Mouse (Mus musculus) cerebellum, adult 11-12 months (tissue): ENCODE data around the gene Fxyd1.

Source experiments
- DNase-seq: peaks from one replicate; pipeline ENCODE4 v3.0.0; 2022

Gene Fxyd1

GRCm38 (mm10) chr7:31051321-31052021, 5.5 kb downstream of the Fxyd1 start, which contains the start of gene Fxyd7:
TSS of gene Fxyd7 (minus strand) at chr7:31051467.
- DNase-seq = peak; percentile 75

GRCm38 (mm10) chr7:31050921-31051320, 6.1 kb downstream of the Fxyd1 start:
- peak; percentile 70 for DNase-seq

- DNase-seq = no peak
These were observed 6.5 kb downstream of the Fxyd1 start for GRCm38 (mm10) chr7:31050487-31050886.

DNA sequence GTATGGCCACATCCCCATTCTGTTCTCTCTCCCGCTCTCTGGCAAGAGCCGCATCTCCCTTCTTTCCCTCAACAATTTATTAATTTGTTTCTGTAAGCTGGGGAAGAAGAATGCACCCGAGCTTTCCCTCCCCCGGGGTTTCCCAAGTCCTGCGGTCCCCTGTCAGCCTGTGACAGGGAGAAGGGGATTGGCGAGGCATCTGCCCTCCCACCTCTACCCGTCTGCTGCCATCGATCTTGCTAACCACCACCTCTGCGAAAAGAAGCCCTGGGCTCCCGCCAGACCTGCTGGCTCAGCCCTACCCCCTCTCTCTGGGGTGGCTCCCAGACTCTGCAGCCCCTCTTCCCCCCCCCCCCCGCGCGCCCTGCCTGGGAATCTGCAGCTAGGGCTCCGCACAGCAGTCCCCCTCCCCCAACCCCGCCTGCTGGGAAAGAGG, 7.1 kb downstream of the Fxyd1 start:
- DNase-seq = peak; percentile 78

DNA sequence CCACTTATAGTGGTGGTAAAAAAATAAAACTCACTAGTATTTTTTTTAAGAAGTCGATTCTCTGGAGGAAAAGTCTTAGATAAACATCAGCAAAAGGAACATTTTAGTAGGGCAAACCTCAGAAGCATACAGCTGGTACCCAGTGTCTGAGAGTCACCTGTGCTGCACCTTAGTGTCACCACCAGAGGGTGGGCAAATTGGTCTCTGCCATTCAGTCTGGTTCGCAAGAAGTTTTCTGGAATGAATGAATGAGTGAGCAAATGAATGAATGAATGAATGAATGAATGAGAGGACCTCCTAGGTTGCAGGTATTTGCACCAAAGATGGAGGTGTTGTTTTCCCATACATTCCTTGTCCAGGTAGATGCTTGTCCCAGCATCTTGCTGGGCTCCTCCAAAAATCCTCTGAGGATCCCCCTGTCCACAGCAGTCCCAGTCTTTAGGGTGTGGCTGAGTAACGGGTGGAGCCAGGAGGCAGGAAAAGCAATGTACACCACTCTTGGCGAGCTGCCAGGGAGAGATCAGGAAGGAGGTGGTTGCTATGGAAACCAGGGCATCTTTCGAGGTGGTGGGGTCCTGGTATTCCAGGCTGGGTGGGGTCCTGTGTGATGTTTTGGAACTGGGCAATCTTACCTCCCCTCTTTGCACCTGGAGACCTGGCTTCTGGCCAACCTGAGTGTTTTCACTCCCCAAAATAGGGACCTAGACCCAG, 7.7 kb downstream of the Fxyd1 start:
- DNase-seq = no peak

DNA sequence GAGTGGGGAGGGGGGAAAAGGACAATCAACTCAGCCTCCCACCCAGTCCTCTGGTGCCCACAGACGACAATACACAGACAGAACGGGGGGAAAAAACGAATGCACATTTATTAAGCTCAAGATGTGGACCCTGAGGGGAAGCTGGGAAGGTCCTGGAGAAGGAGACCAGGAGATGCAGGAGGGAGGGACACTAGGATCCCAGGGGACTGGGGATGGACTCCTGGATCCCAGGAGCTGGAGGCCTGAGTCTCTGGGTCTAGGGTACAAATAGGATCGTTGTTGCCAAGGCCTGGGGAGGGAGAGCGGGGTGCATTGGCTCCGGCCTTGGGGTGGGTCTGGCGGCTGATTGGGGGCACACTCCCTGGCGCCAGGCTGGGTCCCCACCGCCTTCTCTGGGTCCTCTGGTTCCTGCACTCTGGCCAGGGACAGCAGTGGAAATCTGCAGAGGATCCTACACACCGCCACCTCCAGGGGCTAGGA, 14.5 kb downstream of the Fxyd1 start, which contains the start of gene Fxyd5:
TSS of gene Fxyd5 (minus strand) at position 51 of the 480 bp plus-strand sequence.
- DNase-seq = no peak

GRCm38 (mm10) chr7:31041662-31042315, 15.2 kb downstream of the Fxyd1 start:
- DNase-seq = no peak

GRCm38 (mm10) chr7:31041023-31041407, 16.0 kb downstream of the Fxyd1 start:
- no peak for DNase-seq

DNA sequence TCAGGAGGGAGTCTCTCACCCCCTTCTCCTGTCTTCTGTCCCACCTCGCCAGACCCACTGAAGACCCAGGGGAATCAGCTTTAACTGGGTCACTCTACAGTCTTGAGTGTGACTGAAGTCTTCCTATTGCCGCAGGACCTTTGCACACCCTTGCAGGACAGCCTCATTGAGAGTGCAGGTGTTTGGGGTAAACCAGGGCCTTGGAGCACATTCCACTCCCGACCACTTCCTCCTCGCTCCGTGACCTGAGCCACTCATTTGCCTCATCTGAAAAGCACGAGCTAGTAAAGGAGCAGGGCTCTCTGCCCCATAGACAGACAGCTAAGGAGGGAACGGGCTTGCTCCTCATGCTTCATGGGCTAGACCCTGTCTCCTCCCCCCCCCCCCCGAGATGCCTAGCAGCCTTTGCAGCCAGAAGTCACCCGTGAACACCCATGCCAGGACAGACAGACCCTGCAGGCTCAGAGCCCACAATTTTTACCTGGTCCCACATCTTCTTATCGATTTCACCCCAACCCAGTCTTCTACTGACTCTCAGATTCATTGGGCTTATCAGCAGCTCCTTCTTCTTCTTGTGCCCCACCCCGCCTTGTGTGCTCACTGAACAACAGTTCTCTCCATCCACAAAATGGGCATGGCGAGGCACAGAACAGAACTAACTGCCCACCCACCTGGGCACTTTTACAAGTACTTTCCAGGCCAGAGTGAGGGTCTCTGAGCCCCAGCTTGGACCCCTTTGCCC, 16.5 kb downstream of the Fxyd1 start:
- no peak for DNase-seq

DNA sequence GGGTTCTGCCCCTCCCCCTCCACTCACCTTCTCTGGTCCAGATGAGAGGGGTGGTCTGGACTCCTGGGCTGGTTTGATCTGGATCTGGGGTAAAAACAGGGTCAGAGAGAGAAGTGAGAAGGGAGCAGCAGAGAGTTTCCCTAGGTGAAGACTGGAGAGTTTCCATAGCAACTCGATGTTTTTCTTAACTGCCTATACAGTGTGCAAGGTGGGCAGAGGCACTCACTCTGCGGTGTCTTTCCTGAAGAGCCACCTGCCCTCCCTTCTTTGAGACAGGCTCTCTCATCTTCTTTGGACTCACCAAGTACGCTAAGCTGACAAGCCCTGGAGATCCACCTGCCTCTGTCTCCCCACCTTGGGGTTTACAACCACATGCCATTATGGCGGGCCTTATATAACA, 18.0 kb downstream of the Fxyd1 start:
- DNase-seq = no peak

DNA sequence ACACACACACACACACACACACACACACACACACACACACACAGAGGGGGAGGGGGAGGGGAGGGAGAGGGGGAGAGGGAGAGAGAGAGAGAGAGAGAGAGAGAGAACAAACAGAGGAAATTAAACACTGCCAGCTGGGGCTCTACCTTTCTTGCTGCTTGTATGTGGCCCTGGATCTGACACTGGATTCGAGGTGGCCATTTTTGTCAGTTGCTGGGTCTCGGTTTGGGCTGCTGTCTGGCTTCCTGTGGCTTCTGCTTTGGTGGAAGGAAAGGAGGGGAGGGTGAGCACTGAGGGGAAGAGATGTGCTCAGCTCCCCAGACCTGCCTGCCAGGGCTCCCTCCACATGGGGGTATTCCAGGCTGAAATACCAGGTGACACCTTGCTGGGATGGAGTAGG, 19.3 kb downstream of the Fxyd1 start:
- no peak for DNase-seq

GRCm38 (mm10) chr7:31036917-31037316, 20.1 kb downstream of the Fxyd1 start:
- DNase-seq = no peak

DNA sequence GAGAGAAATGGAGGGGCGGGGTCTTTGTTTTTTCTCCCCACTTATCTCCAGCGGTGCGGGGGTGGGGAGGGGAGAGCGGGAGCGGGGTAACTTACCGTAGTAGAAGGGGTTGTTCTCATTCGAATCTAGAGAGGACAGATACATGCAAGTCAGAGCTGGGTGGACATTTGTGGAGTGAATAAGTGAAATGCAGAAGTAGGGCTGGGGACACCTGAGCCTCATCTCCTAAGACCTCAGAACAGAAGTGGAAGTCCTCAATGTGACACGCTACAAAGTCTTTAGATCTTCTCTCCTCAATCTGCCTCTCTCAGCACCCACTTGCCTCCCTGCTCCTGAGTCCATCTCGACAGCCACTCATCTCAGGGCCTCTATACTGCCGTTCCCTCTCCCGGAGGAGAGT, 21.7 kb downstream of the Fxyd1 start:
- no peak for DNase-seq

DNA sequence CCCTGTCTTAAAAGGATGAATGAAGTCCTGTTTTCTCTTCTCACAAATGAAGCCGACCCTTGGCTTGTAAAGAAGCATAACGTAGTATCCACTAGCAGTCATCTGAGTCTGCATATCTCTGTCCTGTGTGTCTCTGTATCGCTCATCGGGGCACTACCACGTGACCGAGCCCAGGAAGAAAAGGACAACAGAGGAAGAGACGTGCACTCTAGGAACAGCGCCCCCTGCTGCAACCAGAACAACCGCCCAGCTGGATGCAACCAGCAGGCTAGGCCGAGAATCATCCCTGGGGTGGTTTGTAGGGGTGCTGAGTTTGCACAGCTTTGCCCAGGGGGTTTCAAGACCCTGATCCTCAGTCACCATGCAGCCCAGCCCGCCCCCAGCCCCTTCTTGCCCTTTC, 22.2 kb downstream of the Fxyd1 start:
- DNase-seq = no peak

- no peak for DNase-seq
These were observed 23.4 kb downstream of the Fxyd1 start for GRCm38 (mm10) chr7:31033409-31034165.

- DNase-seq = no peak
These were observed 25.3 kb downstream of the Fxyd1 start for GRCm38 (mm10) chr7:31031731-31032130.

DNA sequence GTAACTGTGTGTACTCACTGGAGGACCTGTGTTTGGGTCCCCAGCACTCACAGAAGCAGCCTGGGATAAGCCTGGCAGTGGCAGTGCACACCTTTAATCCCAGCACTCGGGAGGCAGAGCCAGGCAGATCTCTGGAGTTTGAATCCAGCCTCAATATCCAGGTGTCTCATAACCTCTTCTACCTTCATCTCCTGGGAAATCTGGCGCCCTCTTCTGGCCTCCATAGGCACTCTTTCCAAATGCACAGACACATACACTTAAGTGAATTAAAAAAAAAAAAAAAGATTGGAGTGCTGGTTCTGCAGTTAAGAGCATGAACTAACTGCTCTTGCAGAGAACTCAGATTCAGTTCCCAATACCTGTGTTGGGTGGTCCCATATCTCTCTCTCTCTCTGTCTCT, 26.3 kb downstream of the Fxyd1 start:
- no peak for DNase-seq

DNA sequence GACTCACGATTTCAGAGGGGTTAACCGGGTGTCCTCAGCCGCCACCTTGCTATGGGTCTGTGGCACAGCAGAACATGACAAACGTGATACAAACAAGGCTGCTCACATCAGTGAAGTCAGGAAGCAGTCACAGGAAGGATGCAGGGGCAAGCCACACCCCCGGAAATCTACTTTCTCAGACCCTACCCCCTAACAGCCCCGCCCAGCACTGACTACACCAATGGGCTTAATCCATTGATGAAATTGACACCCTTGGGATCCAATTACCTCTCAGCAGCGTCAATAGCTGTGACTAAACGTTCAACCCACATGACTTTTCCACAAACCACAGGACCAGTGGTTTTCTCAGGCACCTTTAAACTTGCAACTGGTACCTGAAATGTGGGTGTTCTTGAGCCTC, 28.4 kb downstream of the Fxyd1 start:
- DNase-seq = no peak

DNA sequence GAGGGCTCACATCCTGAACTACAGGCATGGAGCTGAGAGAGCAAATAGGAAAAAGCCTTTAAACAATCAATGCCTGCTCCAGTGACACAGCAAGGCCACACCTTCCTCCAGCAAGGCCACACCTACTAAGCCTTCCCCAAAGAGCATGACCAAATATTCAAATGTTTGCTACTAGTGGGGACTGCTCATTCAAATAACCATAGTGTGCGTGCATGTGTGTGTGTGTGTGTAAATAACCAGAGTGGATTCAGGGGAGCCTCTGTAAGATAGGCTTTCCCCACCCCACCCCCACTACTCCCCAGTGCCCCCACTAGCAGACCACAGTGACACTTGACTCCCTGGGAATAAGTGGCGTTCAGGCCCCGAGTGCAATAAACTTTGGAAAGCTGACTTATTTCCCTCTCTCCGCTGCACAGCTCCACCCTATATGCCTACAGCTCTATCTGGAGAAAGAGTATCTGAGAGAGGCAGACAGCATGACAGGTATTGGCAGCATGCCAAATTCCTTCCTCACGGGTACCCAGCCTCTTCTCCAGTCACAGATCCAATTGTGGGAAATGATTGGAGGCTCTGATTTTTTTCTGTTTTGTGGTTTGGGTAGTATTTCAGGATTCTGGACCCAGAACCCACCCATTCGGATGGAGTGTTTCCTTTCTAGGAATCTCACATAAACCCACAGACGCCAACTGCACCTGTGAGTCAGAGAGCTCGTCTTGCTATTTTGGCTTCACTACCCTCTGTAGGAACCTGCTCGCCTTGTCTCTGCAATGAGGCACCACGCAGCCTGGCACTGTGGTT, 39.7 kb downstream of the Fxyd1 start:
- DNase-seq = no peak

DNA sequence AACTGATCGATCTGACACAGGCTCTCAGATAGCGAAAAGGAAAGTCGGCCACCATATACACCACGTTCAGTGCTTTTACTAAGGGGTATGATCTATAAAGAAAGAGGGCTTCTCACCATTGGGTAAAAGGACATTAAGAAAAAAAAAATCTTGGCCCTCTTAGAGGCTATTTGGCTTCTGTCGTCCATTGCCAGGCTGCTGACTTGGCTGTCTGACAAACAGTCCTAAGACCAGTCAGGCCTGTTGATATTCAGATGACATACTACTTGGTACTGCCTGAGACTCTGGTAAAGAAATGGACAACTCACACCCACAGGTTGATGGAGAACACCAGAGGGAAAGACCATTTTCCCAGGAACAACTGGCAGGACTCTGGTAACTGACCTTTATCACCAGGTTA, 44.0 kb downstream of the Fxyd1 start:
- DNase-seq = no peak

DNA sequence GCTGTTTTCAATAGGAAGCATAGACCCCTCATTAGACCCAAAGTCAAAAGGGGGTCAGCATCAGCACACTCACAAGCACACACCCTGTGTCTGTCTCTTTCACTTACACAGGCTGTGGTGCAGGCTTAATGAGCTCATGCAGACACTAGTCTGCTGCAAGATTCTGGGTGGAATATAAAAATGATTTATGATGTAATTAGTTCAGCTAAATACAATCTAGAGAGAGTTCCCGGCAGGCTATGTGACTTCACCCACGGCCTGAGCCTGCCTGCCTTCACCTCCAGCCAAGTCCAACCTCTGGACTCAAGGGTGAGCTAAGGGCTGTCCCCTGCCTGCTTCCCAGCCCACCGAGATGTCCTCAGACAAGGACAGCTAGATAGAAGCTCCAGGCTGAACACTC, 48.1 kb downstream of the Fxyd1 start:
- DNase-seq = no peak
